Mouse (Mus musculus): ENCODE data around the gene Col9a3.

Col9a3 gene

DNA sequence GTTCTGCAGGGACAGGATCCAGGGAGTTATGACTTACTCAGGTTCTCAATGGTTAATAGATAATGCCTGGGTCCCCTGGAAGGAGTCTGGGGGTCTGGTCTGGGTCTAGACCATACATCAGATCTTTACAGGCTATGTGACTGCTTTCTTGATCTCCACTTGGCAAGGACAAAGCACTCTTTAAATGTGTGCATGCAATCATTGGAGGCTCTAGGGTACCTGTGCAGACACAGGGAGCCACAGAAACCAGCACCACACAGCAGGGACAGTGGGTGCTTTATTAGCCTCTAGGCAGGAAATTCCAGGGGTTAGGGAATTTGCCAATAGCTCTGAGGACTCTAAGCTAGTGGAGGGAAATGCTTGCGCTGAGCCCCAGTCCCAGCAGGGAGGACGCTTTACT, 14.3 kb downstream of the Col9a3 start:
- in situ Hi-C loops (cut with MboI, MseI) = no loop called here

DNA sequence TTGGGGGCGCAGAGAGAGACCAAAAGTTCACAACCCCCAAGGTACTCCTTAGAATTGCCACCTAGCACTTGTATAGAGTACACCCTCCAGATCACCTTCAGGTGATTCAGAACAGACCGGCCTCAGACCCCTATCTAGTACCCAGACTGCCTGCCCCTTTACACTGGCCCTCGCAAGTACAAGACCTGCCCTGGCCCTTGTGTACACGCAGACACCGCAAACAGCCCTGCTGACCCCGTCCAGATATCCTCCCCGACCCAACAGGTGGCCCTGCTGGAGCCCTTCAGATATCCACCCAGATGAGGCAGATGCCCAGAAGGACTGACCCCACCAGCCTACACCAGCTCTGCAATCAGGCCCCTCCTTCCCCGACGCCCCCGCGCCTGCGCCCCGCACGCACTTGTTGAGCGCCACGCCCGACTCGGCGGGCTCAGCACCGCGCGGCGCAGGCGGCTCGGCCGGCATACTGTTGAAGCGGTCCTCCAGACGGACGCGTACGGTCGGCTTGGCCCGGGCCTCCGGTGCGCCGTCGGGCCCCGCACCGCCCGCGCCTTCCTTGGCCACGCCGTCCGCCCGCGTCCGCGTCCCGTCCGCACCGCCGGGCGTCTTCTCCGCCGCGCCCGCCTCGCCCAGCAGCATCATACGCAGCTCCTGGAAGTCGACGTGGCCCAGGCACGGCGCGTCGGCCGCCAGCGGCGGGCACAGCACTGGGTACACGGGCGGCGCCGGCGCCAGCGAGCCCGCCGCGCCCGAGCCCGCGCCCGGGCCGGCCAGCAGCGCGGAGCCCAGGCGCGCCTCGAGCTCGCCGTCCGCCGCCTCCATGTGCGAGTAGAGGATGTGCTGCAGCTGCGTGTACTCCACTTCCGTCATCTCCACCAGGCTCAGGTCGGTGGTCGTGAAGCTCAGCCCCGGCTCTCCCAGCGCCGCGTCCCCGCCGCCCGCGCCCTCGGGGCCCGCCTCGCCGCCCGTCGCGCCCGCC, 44.3 kb downstream of the Col9a3 start:
- in situ Hi-C loops (cut with MboI, MseI) = no loop called here

DNA sequence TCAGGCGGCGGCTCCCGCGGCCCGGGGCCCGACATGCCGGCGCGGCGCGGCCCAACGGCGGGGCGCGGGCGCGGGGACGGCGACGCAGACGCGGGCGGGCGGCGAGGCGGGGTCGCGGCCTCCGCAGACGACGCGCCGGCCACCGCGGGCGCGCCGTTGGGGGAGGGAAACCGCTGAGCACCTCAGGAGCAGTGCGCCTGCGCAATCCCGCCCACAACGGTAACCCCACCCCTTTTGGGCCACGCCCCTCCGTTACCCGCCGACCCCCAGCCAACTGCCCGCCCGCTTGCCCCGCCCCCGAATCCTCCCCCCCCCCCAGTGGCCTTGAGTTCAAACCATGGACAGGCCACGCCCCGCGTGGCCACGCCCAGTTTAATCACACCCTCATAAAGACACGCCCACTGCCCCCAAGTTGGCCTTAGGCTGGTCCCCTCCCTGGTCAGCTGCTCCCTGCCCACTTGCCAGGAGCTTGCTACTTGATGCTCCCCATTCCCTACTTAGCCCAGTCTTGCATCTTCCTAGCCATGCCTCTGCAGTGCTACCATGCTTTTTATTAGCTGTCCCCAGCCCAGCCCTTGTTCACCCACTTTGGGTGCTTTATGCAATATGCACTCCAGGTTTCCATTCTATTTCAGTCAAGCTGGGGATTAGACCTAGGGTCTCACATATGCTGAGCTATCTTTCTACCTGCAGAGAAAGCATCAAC, 45.1 kb downstream of the Col9a3 start, which contains the start of gene Tcfl5:
Gene Tcfl5, minus strand, starts transcription at position 154 of the 706 bp plus-strand sequence.
- in situ Hi-C loops (cut with MboI, MseI) = no loop called here

- in situ Hi-C loops (cut with MboI, MseI) = no loop called here
These were observed 46.0 kb downstream of the Col9a3 start for GRCm38 (mm10) chr2:180643626-180644025.

GRCm38 (mm10) chr2:180646841-180647240, 49.3 kb downstream of the Col9a3 start:
- in situ Hi-C loops (cut with MboI, MseI) = no loop called here

- in situ Hi-C loops (cut with MboI, MseI) = no loop called here
These were observed 57.1 kb downstream of the Col9a3 start for GRCm38 (mm10) chr2:180654666-180655065.

- in situ Hi-C loops (cut with MboI, MseI) = no loop called here
These were observed 57.6 kb downstream of the Col9a3 start for GRCm38 (mm10) chr2:180655150-180655549.

- in situ Hi-C loops (cut with MboI, MseI) = no loop called here
These were observed 59.9 kb downstream of the Col9a3 start for GRCm38 (mm10) chr2:180657394-180658013.

DNA sequence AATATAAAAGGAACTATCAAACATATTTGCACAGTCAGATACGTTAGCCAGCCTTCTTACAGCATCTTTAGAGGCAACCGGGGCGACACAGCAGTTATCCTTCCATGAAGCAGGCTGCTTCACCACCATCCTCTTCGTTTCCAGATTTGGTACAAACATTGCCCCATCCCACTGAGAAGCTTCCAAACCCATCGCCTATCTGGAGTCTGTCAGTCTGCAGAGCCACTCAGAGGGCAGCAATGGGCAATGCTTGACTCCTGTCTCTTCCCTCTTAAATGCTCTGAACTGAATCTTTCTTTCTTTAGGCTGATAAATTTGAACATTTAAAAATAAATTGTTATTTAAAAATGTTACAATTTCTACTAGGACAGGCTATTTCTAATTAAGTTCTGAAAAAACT, 60.8 kb downstream of the Col9a3 start:
- in situ Hi-C loops (cut with MboI, MseI) = no loop called here

GRCm38 (mm10) chr2:180659353-180660150, 62.0 kb downstream of the Col9a3 start:
- in situ Hi-C loops (cut with MboI, MseI) = no loop called here

DNA sequence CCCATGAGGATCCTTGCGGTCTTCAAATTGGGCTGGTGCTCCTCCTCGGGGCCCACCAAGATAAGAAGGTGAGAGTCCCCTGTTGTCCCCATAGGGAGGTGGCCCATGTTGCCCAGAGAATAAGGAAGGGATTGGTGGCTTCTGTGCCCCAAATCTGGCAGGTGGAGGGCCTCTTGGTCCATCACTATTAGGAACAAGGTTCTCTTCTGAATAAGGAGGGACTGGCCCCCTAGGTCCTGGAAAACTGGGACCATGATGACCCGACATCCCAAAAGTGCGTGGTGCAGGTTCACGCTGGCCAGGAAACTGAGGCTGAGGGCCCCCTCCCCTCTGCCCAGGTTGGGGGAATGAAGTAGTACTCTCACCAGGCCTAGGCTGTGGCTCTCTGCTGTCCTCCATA, 62.9 kb downstream of the Col9a3 start:
- in situ Hi-C loops (cut with MboI, MseI) = no loop called here

DNA sequence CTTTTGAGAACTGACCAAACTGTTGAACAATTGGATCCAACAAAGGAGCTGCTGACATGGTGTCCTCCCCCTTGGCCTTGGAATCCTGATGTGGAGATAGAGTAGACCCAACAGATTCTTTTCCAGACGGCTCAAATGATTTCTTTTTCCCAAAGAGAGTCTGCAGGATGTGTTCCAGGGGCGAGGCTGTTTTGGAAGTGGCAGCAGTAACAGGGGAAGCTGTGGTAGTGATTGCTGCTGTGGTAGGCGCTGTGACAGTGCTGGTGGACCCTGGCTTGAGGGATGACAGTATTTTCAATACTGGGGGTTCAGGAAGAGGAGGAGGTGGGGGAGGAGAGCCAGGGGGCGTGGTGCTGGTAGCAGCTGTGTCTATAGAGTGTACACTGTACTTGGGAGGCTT, 64.4 kb downstream of the Col9a3 start:
- in situ Hi-C loops (cut with MboI, MseI) = no loop called here

All from regulatory T cell (primary cell).